In the genomic region with DNA sequence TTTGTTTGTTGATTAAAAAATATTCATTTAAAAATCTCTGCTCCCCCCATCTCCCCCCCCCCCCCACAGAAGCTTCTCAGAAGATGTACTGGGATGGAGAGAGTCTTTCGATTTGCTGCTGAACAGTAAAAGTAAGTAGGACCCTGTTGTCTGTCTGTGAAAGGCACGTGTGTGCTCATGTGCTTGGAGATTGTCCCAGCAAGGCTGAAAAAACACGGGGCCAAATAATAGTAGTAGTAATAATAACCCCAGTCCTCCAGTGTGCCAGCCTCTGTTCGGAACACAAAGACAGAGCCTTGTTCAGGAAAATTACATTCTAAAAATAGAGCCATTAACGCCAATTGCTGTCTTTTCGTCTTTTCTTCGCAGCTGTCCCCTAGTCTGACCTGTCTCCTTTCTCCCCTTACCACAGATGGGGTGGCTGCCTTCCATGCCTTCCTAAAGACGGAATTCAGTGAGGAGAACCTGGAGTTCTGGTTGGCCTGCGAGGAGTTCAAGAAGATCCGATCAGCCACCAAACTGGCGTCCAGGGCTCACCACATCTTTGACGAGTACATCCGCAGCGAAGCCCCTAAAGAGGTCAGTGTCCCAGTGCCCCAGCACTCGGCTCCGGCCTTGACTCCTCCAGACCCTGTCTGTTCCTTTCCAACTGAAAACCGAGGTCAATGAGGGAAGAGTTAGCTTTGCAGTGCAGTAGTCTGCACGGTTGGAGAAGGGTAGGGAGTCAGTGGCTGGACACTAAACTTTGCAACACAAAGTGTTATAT, we compare ENCODE assay signal across 8 mouse cellular contexts. TPM values are rescaled to one million over a fixed set of nuclear protein-coding genes. Genes with fewer than 3 reads are reported as not detected.
DNase-seq lines count a peak whose midpoint lies in the region; ATAC-seq and TF ChIP-seq lines count a peak whose summit lies in the region.

No protein-coding gene starts in this region.

- H3K9me3 ChIP-seq in lung, embryonic 14.5 days (ENCODE audit: low read depth, low read length): no peaks in the 10 kb centered on the region
- no peaks in the 10 kb centered on the region for H3K9me3 ChIP-seq in forebrain, embryonic 12.5 days
- no peaks in the 10 kb centered on the region for H3K9me3 ChIP-seq in intestine, embryonic 16.5 days (ENCODE audit: control insufficient read depth, low read length)
- H3K9me3 ChIP-seq in stomach, embryonic 14.5 days (ENCODE audit: control insufficient read depth, low read depth, low read length): no peaks in the 10 kb centered on the region

- no peak for TF ChIP-seq CTCF in lung, embryonic 14.5 days (IDR thresholded peaks at IDR 0.05; ENCODE audit: low read depth)

- H3K36me3 ChIP-seq in lung, embryonic 14.5 days (ENCODE audit: insufficient read depth): no peaks in the 10 kb centered on the region
- H3K36me3 ChIP-seq in forebrain, embryonic 12.5 days (replicated peaks): peaks cover 18% of the 10 kb centered on the region
- H3K36me3 ChIP-seq in intestine, embryonic 16.5 days (ENCODE audit: control insufficient read depth, insufficient read depth, low read length): no peaks in the 10 kb centered on the region
- H3K36me3 ChIP-seq in stomach, embryonic 14.5 days (ENCODE audit: control insufficient read depth, insufficient read depth, low read length): no peaks in the 10 kb centered on the region

- 65% methylated on average over 18 of the region's 18 CpGs for WGBS in lung, embryonic 14.5 days
- WGBS in forebrain, embryonic 12.5 days: 56% methylated on average over 18 of the region's 18 CpGs
- 72% methylated on average over 18 of the region's 18 CpGs for WGBS in intestine, embryonic 16.5 days
- 72% methylated on average over 18 of the region's 18 CpGs for WGBS in stomach, embryonic 14.5 days

- no peak for ATAC-seq in lung, embryonic 14.5 days (ENCODE audit: insufficient read depth)
- ATAC-seq in forebrain, embryonic 12.5 days (ENCODE audit: low FRiP score): 0 out of 2 replicates have a peak, but pooled peaks have one; percentile 5
- ATAC-seq in intestine, embryonic 16.5 days: no peak
- ATAC-seq in stomach, embryonic 14.5 days (ENCODE audit: insufficient number of reproducible peaks, insufficient read depth, low FRiP score, low read depth): no peak

- DNase-seq in lung, embryonic 14.5 days: no peak
- no peak for DNase-seq in lung, postnatal 25 days (ENCODE audit: low spot score)
- DNase-seq in thymus, postnatal 10 days (ENCODE audit: low spot score in 2 of 2): no peak
- DNase-seq in layer of hippocampus, postnatal 10 days (ENCODE audit: low spot score in 2 of 2): no peak
- no peak for DNase-seq in embryo, embryonic 9.5 days (ENCODE audit: extremely low spot score)

- H3K4me3 ChIP-seq in lung, embryonic 14.5 days (ENCODE audit: low read depth, low read length): no peak overlapping the region
- H3K4me3 ChIP-seq in forebrain, embryonic 12.5 days (replicated peaks): peak overlapping the region; percentile 50
- H3K4me3 ChIP-seq in intestine, embryonic 16.5 days (ENCODE audit: low read length): peak overlapping the region; percentile 49; the same call in 1 of the 2 replicates
- H3K4me3 ChIP-seq in stomach, embryonic 14.5 days (ENCODE audit: low read depth, low read length): no peak overlapping the region

- peaks cover 30% of the 10 kb centered on the region for H3K27me3 ChIP-seq in lung, embryonic 14.5 days (ENCODE audit: insufficient read depth, low read length)
- peaks cover 35% of the 10 kb centered on the region for H3K27me3 ChIP-seq in forebrain, embryonic 12.5 days
- H3K27me3 ChIP-seq in intestine, embryonic 16.5 days (replicated peaks; ENCODE audit: control insufficient read depth, insufficient read depth, low read length): peaks cover 23% of the 10 kb centered on the region
- H3K27me3 ChIP-seq in stomach, embryonic 14.5 days (ENCODE audit: control insufficient read depth, insufficient read depth, low read length): peaks cover 13% of the 10 kb centered on the region; the same call in 1 of the 2 replicates

- no peaks in the 10 kb centered on the region for H3K4me1 ChIP-seq in lung, embryonic 14.5 days (ENCODE audit: insufficient read depth)
- H3K4me1 ChIP-seq in forebrain, embryonic 12.5 days: peaks cover 76% of the 10 kb centered on the region
- H3K4me1 ChIP-seq in intestine, embryonic 16.5 days (ENCODE audit: control insufficient read depth, insufficient read depth, low read length): peaks cover 3% of the 10 kb centered on the region; the same call in 1 of the 2 replicates
- no peaks in the 10 kb centered on the region for H3K4me1 ChIP-seq in stomach, embryonic 14.5 days (ENCODE audit: control insufficient read depth, insufficient read depth, low read length)

- H3K27ac ChIP-seq in lung, embryonic 14.5 days (ENCODE audit: low read depth): no peak overlapping the region
- H3K27ac ChIP-seq in forebrain, embryonic 12.5 days: peak overlapping the region; percentile 54; the same call in 1 of the 2 replicates
- no peak overlapping the region for H3K27ac ChIP-seq in intestine, embryonic 16.5 days (ENCODE audit: low read length)
- no peak overlapping the region for H3K27ac ChIP-seq in stomach, embryonic 14.5 days (ENCODE audit: low read length)

- peak overlapping the region; percentile 35; the same call in 1 of the 2 replicates for H3K4me2 ChIP-seq in lung, embryonic 14.5 days
- H3K4me2 ChIP-seq in forebrain, embryonic 12.5 days: peak overlapping the region; percentile 74
- H3K4me2 ChIP-seq in intestine, embryonic 16.5 days (ENCODE audit: low read depth, low read length): peak overlapping the region; percentile 76; the same call in 1 of the 2 replicates
- H3K4me2 ChIP-seq in stomach, embryonic 14.5 days (replicated peaks; ENCODE audit: low read depth, low read length): peak overlapping the region; percentile 70; the same call in 1 of the 2 replicates

- no peak overlapping the region for H3K9ac ChIP-seq in lung, embryonic 14.5 days
- H3K9ac ChIP-seq in forebrain, embryonic 12.5 days: peak overlapping the region; percentile 60; the same call in 1 of the 2 replicates
- 0 out of 2 replicates have a peak overlapping the region, but pooled peaks have one; percentile 37 for H3K9ac ChIP-seq in intestine, embryonic 16.5 days (ENCODE audit: low read depth, low read length)
- no peak overlapping the region for H3K9ac ChIP-seq in stomach, embryonic 14.5 days (replicated peaks; ENCODE audit: low read depth, low read length)

RNA-seq across cellular contexts. Expression of a gene that starts 1.6 kb away (rescaled TPM):
- polyA plus RNA-seq in lung, embryonic 14.5 days (2014; fragmentation: Nextera tagmentation; extraction: Ambion mirVana): 0.34 and 0.54 TPM in 2 replicates
- polyA plus RNA-seq in forebrain, embryonic 12.5 days (2016; fragmentation: Nextera tagmentation; extraction: Ambion mirVana): 46.6 and 49.3 TPM in 2 replicates
- 5.0 and 5.3 TPM in 2 replicates for polyA plus RNA-seq in intestine, embryonic 16.5 days (2015; fragmentation: Nextera tagmentation; extraction: Ambion mirVana)
- 2.4 TPM in 2 replicates for polyA plus RNA-seq in stomach, embryonic 14.5 days (2014; fragmentation: Nextera tagmentation; extraction: Ambion mirVana)
- total RNA-seq in layer of hippocampus, postnatal 10 days (2021): 1 to 10 TPM; 5.0 to 5.1 TPM

RNA-seq across cellular contexts. Expression of a gene that starts 7.5 kb away (rescaled TPM):
- polyA plus RNA-seq in lung, embryonic 14.5 days (2014; fragmentation: Nextera tagmentation; extraction: Ambion mirVana): 6.8 and 7.7 TPM in 2 replicates
- 29.1 and 31.6 TPM in 2 replicates for polyA plus RNA-seq in forebrain, embryonic 12.5 days (2016; fragmentation: Nextera tagmentation; extraction: Ambion mirVana)
- 32.4 and 35.9 TPM in 2 replicates for polyA plus RNA-seq in intestine, embryonic 16.5 days (2015; fragmentation: Nextera tagmentation; extraction: Ambion mirVana)
- 9.2 and 11.1 TPM in 2 replicates for polyA plus RNA-seq in stomach, embryonic 14.5 days (2014; fragmentation: Nextera tagmentation; extraction: Ambion mirVana)
- total RNA-seq in layer of hippocampus, postnatal 10 days (2021): 10 to 100 TPM; 14.7 to 16.0 TPM

Comparison
In these comparisons a context has a peak if more than half of its experiments do, and no peak if none do; other contexts are left out.
1. H3K4me3 ChIP-seq: peak in forebrain, embryonic 12.5 days (single experiment) and intestine, embryonic 16.5 days (single experiment); none in lung, embryonic 14.5 days (single experiment) and stomach, embryonic 14.5 days (single experiment).
2. H3K9ac ChIP-seq: peak in forebrain, embryonic 12.5 days (single experiment) and intestine, embryonic 16.5 days (single experiment); none in lung, embryonic 14.5 days (single experiment) and stomach, embryonic 14.5 days (single experiment).
3. Peak in every context shown above with its lines, with median percentiles within 50 percentile points of each other: H3K4me2 ChIP-seq.